Mouse (Mus musculus) spleen, postnatal 14 days (tissue): ENCODE measurements around the gene Snrpg.
"Not testable (repeated sequence)": the region's sequence is repeated elsewhere in the genome, so short reads cannot be mapped to it uniquely, and the experiment has no call there.

Experiments used
- DNase-seq, 2 experiments: peaks; one replicate each; pipeline ENCODE4 v3.0.0; 2021 to 2022; ENCODE audit warnings: low spot score in 2 of 2

The Snrpg gene

DNA sequence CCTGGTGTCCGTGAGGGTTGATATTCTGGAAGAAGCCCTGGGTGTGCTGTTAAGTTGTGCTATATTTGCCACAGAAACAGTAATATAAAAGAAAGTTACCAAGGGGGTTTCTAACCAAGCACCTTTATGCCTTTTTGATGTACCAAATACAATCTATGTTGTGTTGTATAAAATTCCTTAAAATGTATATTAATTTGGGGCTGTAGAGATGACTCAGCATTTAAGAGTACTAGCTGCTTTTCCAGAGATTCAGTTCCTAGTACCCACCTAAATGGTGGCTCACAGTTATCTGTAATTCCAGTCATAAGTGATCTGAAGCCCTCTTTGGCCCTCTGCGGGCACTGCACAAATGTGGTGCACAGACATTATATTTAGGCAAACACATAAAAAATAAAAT is 4.3 kb upstream of the Snrpg start:
- no peak for DNase-seq

DNA sequence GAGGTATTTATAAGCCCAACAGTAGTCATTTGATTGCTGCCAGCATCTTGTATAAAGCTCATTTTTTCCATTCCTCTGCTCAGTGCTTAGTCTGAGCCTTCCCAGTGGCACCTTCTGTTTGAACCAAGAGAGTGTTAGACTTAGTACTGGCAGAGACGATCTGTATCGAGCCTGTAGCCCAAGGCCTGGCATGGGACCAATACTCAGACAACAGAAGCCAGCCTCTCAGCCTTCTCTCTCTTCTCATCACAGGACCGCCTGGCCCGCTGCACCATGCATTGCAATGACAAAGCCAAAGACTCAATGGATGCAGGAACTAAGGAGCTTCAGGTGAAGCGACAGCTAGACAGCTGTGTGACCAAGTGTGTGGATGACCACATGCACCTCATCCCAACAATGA is 2.6 kb upstream of the Snrpg start:
- no peak for DNase-seq

DNA sequence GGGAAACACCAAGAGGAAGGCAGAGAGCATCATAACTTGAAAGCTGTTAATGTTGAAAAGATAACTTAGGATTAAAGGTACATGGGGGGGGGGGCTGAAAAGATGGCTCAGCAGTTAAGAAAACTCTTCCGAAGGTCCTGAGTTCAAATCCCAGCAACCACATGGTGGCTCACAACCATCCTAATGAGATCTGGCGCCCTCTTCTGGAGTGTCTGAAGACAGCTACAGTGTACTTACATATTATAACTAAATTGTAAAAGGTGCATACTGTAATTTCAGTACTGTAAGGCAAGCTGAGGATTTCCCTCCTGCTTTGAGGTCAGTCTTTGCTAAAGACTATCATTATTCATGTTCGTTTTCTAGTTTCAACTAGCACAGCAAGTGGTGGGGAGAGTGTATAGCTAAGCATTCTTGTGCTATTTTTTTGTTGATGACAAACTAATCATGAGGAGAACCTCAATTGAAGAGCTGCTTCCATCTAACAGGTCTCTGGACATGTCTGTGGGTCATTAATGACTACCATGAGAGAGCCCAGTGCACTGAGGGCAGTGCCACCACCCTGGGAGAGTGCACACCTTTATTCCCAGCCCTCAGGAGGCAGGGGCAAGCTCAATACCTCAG is 901 bp upstream of the Snrpg start:
- DNase-seq = peak in 1 of 2 experiments; percentile 30

DNA sequence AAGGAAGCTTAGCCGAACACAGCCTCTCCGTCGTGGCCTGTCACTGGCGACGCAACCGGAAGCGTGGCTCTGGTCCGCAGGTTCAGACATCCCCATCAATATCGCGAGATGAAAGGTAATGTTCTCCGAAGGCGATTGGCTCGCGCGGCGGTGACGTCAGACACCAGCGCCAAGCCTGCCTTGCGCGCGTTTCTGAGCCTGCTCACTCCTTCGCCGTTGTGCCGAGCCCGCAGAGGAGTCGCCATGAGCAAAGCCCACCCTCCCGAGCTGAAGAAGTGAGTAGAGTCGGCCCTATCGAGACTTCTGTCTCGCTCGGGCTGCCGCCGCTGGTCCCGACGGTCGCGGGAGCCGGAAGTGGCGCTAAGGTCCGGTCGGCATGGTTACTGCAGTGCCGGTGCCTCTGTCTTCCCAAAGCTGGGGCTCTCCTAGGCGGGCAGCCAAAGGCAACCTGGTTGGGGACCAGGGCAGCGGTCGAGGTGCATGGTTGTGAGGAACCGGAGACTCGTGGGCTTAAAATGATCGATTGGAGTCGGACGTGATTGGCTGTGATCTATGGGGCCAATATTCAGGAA is 322 bp downstream of the Snrpg start:
- DNase-seq = peak; percentile 86 to 94

DNA sequence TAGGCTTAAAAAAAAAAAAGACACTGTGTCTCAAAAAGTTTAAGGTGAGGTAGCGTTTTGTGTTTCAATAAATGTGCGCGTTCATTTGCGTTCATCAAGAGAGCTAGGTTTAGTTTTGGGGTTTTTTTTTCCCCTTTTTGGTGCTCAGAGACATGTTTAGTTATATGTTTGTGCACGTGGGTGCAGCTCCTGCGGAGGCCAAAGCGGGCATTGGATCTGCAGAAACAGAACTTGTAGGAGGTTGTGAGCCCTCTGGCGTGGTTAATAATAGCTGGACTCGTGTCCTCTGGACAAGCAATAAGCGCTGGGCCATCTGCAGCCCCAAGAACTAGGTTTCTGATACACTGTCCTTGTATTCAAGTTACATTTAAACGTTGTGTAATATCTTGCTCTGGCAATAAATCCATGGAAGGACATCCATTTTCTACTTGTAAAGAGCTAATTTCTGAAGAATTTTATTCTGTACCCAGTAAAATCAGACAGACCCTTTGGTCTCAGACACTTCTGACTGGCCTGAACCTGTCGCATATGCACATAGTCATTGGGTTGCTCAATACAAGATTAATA is 929 bp downstream of the Snrpg start:
- no peak for DNase-seq

DNA sequence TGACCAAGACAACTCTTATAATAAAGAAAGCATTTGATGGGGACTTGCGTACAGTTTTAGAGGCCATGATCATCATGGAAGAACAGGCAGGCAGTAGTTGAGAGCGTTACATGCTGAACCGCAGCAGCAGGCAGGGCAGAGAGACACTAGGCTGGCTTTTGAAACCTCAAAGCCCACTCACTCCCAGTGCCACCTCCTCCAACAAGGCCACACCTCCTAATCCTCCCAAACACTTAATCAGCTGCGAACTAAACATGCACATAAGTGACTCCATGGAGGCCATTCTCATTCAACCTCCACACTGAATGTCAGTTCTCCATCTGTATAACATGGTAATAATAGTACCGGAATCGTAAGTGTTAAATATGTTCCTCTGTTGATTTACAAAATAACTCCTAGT is 2.5 kb downstream of the Snrpg start:
- no peak for DNase-seq

DNA sequence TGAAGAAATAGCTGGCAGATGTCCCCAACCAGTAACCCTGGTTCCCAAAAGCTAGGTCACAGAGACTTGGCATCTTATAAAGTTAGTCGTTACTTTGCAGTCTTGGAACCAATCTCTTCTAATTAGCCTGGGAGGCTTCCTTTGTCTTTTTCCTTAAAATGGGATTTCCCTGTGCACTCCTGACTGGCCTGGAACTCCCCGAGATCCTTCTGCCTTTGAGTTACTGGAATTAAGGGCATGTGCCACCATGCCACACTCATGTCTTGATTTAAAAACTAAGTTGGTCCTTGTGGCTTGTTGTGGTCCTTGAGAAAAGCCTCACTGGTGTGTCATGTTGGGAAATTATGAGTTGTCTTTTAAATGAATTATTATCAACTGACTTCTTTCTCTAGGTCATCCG is 7.2 kb downstream of the Snrpg start:
- no peak for DNase-seq

DNA sequence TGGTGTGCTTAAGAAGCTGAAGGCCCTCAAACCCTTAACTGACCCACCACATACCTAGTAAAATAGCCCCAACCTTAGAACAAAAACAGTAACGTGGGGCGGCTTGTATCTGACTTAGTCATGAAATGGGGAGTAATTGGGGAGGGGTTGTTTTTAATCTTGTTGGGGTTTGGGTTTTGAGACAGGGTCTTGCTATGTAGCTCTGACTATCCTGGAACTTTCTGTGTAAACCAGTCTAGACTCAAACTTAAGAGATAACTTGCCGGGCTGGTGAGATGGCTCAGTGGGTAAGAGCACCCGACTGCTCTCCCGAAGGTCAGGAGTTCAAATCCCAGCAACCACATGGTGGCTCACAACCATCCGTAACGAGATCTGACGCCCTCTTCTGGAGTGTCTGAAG is 9.0 kb downstream of the Snrpg start:
- not testable (repeated sequence) for DNase-seq

DNA sequence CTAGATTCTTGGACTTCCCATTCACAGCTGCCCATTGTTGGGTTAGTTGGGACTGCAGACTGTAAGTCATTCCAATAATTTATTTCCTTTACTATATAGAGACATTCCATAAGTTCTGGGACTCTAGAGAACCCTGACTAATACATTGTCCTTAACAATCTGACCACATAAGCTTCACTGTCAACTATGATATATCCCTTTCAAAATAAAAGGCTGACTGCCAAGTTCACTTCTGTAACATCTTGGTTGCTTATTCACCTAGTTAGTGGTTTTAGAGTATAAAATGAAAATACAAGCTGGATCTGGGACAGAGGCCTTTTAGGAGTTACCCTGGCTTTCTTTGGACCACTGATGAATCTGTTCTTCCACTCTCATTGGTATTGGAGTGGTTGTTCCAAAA is 11.4 kb downstream of the Snrpg start:
- no peak for DNase-seq

DNA sequence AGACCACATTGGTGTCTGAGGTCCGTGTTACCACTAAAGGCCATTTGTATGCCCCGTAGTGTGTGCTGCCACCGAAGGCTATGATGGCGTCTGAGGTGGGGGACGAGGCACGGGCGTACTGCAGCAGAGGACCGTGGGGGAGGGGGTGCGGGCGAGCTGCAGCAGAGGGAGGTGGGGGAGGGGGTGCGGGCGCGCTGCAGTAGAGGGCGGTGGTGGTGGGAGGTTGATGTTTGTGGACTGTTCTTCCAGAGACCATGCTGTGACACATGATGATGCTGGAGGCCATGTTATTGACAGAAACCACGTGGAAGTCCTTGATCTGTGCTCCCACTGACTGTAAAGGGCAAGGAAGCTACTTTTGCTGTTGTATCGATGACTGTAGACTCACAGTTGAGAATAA is 12.3 kb downstream of the Snrpg start:
- no peak for DNase-seq

DNA sequence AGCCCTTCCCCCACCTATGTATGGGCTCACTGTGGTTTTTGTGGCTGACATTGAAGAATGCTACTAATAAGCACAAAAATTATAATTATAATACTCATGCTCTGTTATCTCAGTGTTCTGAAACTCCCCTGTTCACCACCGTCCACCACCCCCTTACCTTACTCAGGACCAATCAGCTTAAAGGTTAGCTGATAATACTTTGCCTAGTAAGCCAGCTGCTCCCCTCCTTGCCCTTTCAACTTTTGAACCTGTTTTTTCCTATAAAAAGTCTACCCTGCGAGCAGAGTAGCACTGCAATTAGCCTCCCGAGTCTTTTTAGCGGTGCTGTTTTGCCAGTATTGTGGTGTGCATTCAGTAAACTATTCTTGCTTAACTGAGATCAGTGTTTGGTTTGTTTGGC is 13.6 kb downstream of the Snrpg start:
- no peak for DNase-seq

DNA sequence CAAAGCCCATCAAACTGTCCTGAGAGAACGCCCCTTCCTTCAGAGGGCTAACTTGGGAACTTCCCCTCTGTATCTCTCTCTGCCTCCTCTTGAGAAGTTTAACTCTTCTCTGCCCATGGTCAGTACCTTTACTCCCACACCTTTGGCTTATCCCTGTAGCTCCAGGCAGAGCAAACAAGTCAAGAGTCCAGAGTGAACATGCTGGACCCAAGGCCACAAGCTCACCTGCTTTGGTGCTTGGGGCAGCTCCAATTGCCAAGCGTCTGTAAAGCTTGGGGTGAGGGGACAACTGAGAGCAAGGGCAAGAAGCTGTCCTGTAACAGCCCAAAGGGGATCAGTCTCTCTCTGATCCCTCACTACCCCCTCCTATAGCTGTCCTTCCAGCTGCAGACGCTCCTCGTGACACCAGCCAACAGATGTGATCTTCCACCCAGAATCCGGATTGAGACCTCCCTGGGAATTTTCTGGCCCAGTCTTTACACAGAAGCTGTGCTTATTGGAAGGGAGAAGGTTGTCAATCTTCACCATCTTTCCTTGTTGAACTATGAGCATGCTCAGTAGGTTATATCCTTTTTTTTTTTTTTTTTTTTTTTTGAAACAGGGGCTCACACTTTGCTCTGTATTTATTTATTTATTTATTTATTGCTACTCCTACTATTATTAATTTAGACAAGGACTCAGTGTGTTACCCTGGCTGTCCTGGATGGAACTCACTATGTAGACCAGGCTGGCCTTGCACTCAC is 14.4 kb downstream of the Snrpg start:
- DNase-seq = no peak

DNA sequence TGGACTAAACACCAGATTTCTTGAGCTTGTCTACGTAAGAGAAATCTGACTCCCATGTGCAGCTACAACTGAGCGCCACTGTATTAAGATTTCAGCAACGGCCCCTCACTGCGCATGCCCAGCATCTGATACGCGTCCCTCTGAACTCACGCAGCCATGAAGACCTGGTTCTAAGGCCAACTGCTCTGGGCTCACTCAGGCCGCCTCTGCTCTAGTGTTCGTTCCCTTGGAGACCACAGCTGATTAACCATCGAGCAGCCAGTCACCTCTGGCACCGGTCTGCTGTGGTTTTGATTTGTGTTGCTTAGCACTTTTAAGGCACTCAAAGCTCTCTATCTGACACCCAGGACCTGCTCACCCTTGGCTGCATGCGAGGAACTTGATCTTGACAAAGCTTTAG is 16.2 kb downstream of the Snrpg start:
- DNase-seq = no peak

DNA sequence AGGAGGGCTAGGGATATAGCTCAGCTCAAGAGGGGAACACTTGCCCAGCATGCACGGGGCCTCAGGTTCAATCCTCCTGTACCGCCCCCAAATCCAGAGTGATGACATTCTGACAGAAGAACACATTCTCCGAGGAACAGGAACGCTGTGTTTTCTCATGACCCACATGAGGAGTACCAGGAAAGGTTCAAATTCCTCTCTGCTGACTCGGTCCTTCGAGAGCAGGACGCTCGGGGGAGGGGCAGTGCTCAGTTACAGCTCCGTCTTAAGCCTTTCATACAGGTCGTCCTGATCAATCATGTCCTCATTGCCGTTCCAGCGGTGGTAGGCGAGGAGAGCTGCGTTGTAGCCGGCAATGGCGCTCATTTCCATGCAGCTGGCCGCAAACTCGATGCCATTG is 17.4 kb downstream of the Snrpg start:
- no peak for DNase-seq

DNA sequence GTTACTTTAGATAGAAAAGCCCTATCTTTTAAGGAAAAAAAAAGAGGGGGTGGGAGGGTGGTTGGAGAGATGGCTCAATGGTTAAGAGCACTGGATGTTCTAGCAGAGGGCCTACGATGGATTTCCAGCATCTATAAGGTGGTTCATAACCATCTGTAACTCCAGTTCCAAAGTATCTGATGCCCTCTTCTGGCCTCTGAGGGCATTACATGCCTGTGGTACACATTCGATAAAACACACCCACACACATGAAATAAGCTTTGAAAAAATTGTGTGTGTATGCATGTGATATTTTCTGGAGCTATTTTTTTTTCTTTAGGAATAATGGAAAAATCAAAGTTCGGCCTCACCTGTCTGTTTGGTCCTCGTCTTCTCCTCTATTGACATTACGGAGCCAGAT is 20.2 kb downstream of the Snrpg start:
- DNase-seq = no peak

DNA sequence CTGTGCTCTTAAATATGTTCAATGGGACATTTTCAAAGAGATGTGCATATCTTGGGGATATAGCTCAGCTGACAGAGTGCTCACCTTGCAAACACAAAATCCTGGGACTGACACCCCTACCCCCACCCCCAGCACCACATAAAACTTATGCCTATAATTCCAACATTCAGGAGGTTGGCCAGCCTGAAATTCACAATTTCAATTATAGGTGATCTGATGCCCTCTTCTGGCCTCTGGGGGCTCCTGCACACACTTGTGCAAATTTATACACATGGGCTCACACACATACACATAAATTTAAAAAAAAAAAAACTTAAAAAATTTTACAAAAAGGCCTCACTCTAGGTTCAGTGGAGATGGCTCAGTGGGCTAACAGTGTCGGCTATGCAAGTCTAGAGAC is 22.1 kb downstream of the Snrpg start:
- no peak for DNase-seq

DNA sequence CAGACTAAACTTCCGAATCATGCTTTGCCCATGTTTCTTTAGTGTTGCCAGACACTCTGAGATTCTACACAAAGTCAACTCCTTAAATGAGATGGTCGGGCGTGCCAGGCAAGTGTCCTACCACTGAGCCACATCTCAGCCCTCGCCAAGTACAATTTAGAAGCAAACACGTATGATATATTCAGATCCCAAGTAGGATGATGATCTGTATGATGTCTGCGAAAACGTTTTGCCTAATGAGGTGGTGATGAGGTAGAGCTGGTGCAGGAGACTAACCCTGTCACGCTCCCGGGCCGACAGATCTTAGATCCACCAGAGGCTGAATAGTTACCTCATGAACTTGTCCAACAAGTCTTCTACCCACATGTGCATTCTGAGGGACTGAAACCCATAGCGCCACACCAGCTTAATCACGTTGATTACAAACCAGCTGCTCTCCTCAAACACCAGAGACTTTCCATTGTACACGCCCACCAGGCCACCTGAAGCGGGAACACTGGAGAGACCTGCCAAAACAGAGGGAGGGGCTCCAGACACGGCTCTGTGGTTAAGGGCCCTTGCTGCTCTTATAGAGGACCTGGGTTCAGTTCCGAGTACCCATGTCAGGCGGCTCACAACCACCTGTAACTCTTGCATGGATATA is 23.1 kb downstream of the Snrpg start:
- no peak for DNase-seq

DNA sequence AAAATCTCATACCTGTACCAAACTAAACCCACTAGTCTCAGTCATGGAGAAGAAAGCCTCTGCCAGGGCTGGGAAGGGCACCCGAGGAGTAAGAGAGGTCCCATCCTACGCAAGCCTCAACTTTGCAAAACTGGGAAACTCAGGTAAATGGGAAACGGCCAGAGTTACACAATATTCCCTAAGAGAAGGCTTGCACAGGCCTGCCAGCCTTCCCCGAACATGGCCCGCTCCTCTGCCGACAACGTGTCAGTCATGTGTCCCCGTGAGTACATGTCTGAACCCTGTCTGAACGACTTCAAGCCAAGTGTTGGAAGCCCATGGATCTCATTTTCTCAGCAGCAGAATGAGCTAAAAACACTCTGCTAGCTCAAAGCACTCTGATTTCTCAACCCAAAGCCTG is 23.9 kb downstream of the Snrpg start:
- no peak for DNase-seq

DNA sequence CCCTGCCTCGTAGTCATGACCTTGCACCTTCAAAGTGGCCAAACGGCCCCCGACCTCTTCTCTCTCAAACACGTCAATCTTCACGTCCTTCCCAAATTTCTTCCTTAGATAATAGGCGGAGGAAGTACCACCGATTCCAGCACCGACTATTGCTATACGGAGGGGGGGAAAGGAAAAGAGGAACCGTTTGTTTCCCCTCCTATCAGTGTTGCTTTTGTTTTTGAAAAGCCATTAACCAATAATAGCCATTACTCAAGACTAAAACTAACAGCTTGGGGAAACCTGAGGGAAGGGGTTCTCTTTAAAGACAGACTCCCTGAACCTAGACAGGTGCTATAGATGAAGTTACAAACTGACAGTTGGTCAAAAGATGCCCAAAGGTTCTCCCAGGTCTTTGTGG is 24.9 kb downstream of the Snrpg start:
- DNase-seq = no peak

DNA sequence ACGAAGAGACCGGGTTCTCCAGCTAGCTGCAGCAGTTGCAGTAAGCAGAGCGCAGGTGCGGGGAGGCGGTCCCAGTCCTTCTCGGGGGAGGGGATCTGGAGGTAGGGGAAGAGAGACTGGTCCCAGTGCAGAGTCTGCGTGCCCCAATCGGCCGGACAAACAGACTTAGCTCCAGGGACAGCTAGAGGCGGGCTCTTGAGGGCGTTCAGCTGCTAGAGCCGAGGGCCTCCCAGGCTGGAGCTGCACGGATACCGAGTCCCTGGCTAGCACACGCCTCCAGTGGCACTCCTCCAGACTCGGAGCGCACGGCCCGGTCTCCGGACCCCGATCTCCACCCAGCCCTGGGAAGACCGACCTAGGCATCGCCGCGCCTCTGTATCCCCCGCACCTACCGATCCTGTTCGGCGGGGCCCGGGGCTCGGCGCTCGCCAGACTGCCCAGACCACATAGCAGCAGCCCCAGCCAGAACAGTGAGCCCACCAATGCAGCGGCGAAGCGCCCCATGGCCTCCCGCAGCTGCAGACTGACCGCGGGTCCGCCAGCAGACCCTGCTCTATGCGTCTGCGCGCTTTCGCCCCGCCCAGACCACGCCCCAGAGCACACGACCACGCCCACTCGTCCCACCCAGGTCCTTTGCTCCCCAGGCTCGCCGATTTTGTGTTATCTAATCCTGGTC is 25.6 kb downstream of the Snrpg start, which contains the start of gene Pcyox1:
Pcyox1 (minus strand) TSS at position 574 of the 676 bp plus-strand sequence.
- peak; percentile 80 for DNase-seq

DNA sequence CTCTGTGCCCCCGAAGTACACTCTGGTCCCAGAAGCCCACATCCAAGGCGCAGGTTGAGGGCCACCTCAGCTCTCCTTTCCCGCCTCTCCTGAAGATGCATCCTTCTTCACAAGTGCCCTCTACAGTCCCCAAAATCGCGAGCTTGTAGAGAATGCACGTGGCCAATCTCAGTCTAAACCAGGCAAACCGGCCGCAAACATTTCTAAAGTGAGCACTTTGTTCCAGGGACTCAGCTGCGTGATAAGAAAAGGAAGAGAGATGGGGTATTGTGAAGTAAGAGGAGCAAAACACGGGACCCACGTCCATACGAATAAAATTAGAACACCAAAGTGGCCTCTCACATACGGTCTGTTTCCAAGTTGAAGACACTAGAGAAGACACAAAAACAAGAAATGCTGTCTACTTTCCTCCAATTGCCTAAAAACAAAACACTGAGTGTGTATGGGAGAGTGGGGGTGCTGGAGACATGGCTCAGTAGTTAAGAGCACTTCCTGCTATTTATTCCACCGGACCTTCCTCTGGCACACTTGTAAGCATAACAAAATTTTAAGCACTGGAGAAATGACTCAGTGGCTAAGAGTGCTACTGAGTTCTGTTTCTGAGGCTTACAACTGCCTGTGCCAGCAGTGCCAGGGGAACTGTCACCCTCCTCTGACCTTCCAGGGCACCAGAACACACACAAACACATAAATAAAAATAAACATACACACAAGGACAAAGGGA is 26.3 kb downstream of the Snrpg start:
- no peak for DNase-seq
